Mouse (Mus musculus): Measurements from ENCODE around the gene Zscan4f.
"Not testable (repeated sequence)": the region's sequence is repeated elsewhere in the genome, so short reads cannot be mapped to it uniquely, and the experiment has no call there.

Gene Zscan4f

GRCm38 (mm10) chr7:11397615-11398014 lies at the start of gene Zscan4f:
Gene Zscan4f (plus strand): TSS chr7:11397915.
- CTCF ChIA-PET = not testable (repeated sequence)

GRCm38 (mm10) chr7:11384641-11385040 lies 13.1 kb upstream of the Zscan4f start:
- CTCF ChIA-PET = not testable (repeated sequence)
